Mouse (Mus musculus): Measurements from ENCODE around the gene Cdc20b. TPM values are rescaled to one million over a fixed set of nuclear protein-coding genes. Genes with fewer than 3 reads are reported as not detected.

Gene Cdc20b
- polyA plus RNA-seq, 1 experiment from 2014 or later = not detected

GRCm38 (mm10) chr13:113084732-113085131, 49.8 kb downstream of the Cdc20b start:
- Histone ChIP-seq H3K4me1 (ENCODE audit: control insufficient read depth in 2 of 2, insufficient read depth in 2 of 2, low read length in 2 of 2) (peaks cover 0 to 3% of the 10 kb centered on the region in 2 experiments; a peak in 2 of 4 replicates), H3K27ac (replicated peaks in 1 of 2; ENCODE audit: control insufficient read depth in 1 of 2, insufficient read depth in 1 of 2, low read depth in 2 of 2, low read length in 2 of 2) (no peak overlapping the region; a peak in 1 of 4 replicates), H3K9me3 (ENCODE audit: control insufficient read depth, low read length) (no peaks in the 10 kb centered on the region), H3K4me3 (ENCODE audit: control insufficient read depth in 1 of 2, insufficient read depth in 1 of 2, low read depth in 1 of 2, low read length in 2 of 2) (no peak overlapping the region), H3K9ac (ENCODE audit: low read length) (no peak overlapping the region), H3K36me3 (ENCODE audit: control insufficient read depth, insufficient read depth, low read length) (no peaks in the 10 kb centered on the region), H3K27me3 (ENCODE audit: control insufficient read depth, insufficient read depth, low read length) (no peaks in the 10 kb centered on the region), H3K4me2 (ENCODE audit: low read length) (peak overlapping the region; percentile 19; the same call in 1 of the 2 replicates)
- no peak for ATAC-seq (ENCODE audit: insufficient number of reproducible peaks, insufficient read depth, low FRiP score, low read depth)
- WGBS = 5% methylated on average over 5 of the region's 5 CpGs

DNA sequence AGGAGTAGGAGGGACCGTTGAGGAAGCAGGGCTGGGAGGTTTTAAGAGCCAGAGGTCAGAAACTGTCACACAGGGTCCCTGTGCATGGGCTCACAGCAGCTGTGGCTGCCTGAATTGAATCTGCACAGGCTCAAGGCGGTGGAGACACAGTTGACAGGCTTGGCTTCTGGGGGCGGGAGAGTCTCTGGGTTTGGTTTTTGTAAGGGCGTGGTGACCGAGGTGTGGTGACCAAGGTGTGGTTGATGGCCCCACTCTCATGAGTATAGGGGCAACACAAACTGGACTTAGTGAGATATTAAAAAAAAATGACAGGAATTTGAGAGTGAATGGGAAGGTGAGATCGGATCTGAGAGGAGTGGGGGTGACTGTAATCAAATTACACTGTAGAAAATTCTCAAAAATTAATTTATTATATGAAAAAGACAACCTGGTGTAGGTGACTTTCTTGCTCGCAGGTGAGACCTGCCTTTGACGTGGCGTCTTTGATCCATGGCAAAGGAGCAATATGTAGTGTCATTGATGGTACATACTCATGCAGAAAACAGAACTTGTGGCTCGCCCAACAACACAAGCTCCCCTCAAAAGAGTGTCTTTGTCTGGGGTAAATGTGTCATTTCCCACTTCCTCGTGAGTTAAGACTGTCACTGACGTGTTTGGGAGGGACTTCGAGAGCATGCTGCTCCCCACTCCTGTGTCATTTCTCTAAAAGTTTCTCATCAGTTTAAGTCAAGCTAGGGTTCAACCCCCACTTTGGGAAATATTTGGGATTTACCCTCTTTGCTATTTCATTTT, 52.5 kb downstream of the Cdc20b start:
- H3K27me3 ChIP-seq (ENCODE audit: control insufficient read depth, insufficient read depth, low read length) = no peaks in the 10 kb centered on the region
- WGBS = 74% methylated on average over 13 of the region's 13 CpGs
- no peak overlapping the region for H3K27ac ChIP-seq (replicated peaks in 1 of 2; ENCODE audit: control insufficient read depth in 1 of 2, insufficient read depth in 1 of 2, low read depth in 2 of 2, low read length in 2 of 2)
- no peak overlapping the region for H3K4me3 ChIP-seq (ENCODE audit: control insufficient read depth in 1 of 2, insufficient read depth in 1 of 2, low read depth in 1 of 2, low read length in 2 of 2)
- no peaks in the 10 kb centered on the region for H3K9me3 ChIP-seq (ENCODE audit: control insufficient read depth, low read length)
- no peak overlapping the region for H3K9ac ChIP-seq (ENCODE audit: low read length)
- peaks cover 0 to 3% of the 10 kb centered on the region in 2 experiments; a peak in 2 of 4 replicates for H3K4me1 ChIP-seq (ENCODE audit: control insufficient read depth in 2 of 2, insufficient read depth in 2 of 2, low read length in 2 of 2)
- no peak for ATAC-seq (ENCODE audit: insufficient number of reproducible peaks, insufficient read depth, low FRiP score, low read depth)
- no peaks in the 10 kb centered on the region for H3K36me3 ChIP-seq (ENCODE audit: control insufficient read depth, insufficient read depth, low read length)
- H3K4me2 ChIP-seq (ENCODE audit: low read length) = no peak overlapping the region

DNA sequence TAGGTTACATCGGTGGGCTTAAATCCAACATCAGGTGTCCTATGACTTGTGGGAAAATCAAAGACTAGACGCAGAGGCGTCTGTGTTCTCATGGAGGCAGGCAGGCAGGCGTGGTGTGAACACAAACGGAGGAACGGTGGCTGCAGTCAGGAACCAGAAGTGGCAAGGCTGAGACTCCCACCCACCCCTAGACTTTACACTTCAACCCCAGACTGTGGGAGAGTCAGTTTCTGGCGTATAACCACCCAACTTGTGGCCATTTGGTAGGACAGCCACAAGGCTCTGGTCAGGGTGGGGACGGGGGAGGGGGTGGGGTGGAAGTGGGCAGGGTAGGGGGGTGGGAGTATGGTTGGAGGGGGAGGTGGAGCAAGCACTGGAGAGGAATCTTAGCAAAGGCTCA, 55.6 kb downstream of the Cdc20b start:
- no peaks in the 10 kb centered on the region for H3K27me3 ChIP-seq (ENCODE audit: control insufficient read depth, insufficient read depth, low read length)
- no peak for ATAC-seq (ENCODE audit: insufficient number of reproducible peaks, insufficient read depth, low FRiP score, low read depth)
- no peaks in the 10 kb centered on the region for H3K9me3 ChIP-seq (ENCODE audit: control insufficient read depth, low read length)
- H3K9ac ChIP-seq (ENCODE audit: low read length) = no peak overlapping the region
- 55% methylated on average over 8 of the region's 8 CpGs for WGBS
- H3K4me2 ChIP-seq (ENCODE audit: low read length) = no peak overlapping the region
- no peaks in the 10 kb centered on the region for H3K36me3 ChIP-seq (ENCODE audit: control insufficient read depth, insufficient read depth, low read length)
- no peaks in the 10 kb centered on the region for H3K4me1 ChIP-seq (ENCODE audit: control insufficient read depth in 2 of 2, insufficient read depth in 2 of 2, low read length in 2 of 2)
- H3K4me3 ChIP-seq (ENCODE audit: control insufficient read depth in 1 of 2, insufficient read depth in 1 of 2, low read depth in 1 of 2, low read length in 2 of 2) = no peak overlapping the region
- no peak overlapping the region for H3K27ac ChIP-seq (replicated peaks in 1 of 2; ENCODE audit: control insufficient read depth in 1 of 2, insufficient read depth in 1 of 2, low read depth in 2 of 2, low read length in 2 of 2)

DNA sequence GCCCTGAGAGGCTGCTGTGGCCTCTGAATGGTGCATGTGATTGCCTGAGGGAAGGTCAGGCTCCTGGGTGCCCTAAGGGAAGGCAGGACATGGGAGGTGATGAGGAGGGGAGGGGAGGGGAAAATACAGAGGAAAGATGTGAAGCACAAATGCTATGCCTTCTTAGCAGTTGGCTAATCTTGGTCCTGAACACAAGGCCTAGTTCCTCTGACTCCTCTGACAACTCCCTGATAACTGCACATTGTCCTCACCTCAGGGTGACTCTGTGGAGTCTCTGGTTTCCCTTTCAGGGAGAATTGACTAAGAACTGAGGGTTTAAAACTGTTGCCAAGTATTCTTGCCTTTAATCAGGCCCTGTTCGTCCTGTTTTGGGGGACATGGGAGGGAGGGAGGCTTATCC, 59.7 kb downstream of the Cdc20b start:
- H3K4me2 ChIP-seq (ENCODE audit: low read length) = no peak overlapping the region
- 59% methylated on average over 1 of the region's 1 CpGs for WGBS
- H3K27ac ChIP-seq (replicated peaks in 1 of 2; ENCODE audit: control insufficient read depth in 1 of 2, insufficient read depth in 1 of 2, low read depth in 2 of 2, low read length in 2 of 2) = no peak overlapping the region
- no peak for ATAC-seq (ENCODE audit: insufficient number of reproducible peaks, insufficient read depth, low FRiP score, low read depth)
- H3K4me3 ChIP-seq (ENCODE audit: control insufficient read depth in 1 of 2, insufficient read depth in 1 of 2, low read depth in 1 of 2, low read length in 2 of 2) = no peak overlapping the region
- no peaks in the 10 kb centered on the region for H3K4me1 ChIP-seq (ENCODE audit: control insufficient read depth in 2 of 2, insufficient read depth in 2 of 2, low read length in 2 of 2)
- H3K36me3 ChIP-seq (ENCODE audit: control insufficient read depth, insufficient read depth, low read length) = no peaks in the 10 kb centered on the region
- no peak overlapping the region for H3K9ac ChIP-seq (ENCODE audit: low read length)
- no peaks in the 10 kb centered on the region for H3K27me3 ChIP-seq (ENCODE audit: control insufficient read depth, insufficient read depth, low read length)
- no peaks in the 10 kb centered on the region for H3K9me3 ChIP-seq (ENCODE audit: control insufficient read depth, low read length)

DNA sequence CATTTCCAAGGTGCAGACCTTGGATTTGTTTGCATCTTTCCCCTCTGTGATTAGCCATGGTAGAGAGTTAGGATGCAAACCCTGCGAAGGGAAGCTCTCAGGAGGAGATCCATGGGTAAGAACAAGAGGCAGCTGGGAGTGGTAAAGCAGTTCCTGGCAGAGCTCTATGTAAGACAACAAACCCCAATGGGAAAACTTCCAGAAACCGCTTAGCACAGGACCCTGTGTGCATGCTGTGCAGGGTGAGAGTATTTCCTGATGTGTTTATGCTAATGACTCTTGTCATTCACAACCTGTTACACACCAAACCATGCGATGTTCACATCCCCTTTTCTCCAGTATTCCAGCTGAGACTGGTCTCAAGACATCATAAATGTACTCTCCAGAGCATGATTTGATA, 62.1 kb downstream of the Cdc20b start:
- H3K4me3 ChIP-seq (ENCODE audit: control insufficient read depth in 1 of 2, insufficient read depth in 1 of 2, low read depth in 1 of 2, low read length in 2 of 2) = no peak overlapping the region
- no peak for ATAC-seq (ENCODE audit: insufficient number of reproducible peaks, insufficient read depth, low FRiP score, low read depth)
- WGBS = 73% methylated on average over 3 of the region's 3 CpGs

GRCm38 (mm10) chr13:113098406-113098805, 63.5 kb downstream of the Cdc20b start:
- Histone ChIP-seq H3K4me3 (ENCODE audit: control insufficient read depth in 1 of 2, insufficient read depth in 1 of 2, low read depth in 1 of 2, low read length in 2 of 2) (no peak overlapping the region), H3K36me3 (ENCODE audit: control insufficient read depth, insufficient read depth, low read length) (no peaks in the 10 kb centered on the region), H3K9me3 (ENCODE audit: control insufficient read depth, low read length) (no peaks in the 10 kb centered on the region), H3K9ac (ENCODE audit: low read length) (no peak overlapping the region), H3K4me1 (ENCODE audit: control insufficient read depth in 2 of 2, insufficient read depth in 2 of 2, low read length in 2 of 2) (no peaks in the 10 kb centered on the region), H3K27ac (replicated peaks in 1 of 2; ENCODE audit: control insufficient read depth in 1 of 2, insufficient read depth in 1 of 2, low read depth in 2 of 2, low read length in 2 of 2) (no peak overlapping the region), H3K27me3 (ENCODE audit: control insufficient read depth, insufficient read depth, low read length) (no peaks in the 10 kb centered on the region), H3K4me2 (ENCODE audit: low read length) (no peak overlapping the region)
- WGBS = 91% methylated on average over 2 of the region's 2 CpGs
- ATAC-seq (ENCODE audit: insufficient number of reproducible peaks, insufficient read depth, low FRiP score, low read depth) = no peak

More for the DNA sequence above, 62.1 kb downstream of the Cdc20b start:
- Histone ChIP-seq H3K9me3 (ENCODE audit: control insufficient read depth, low read length) (no peaks in the 10 kb centered on the region), H3K9ac (ENCODE audit: low read length) (no peak overlapping the region), H3K4me2 (ENCODE audit: low read length) (no peak overlapping the region), H3K27ac (replicated peaks in 1 of 2; ENCODE audit: control insufficient read depth in 1 of 2, insufficient read depth in 1 of 2, low read depth in 2 of 2, low read length in 2 of 2) (no peak overlapping the region), H3K36me3 (ENCODE audit: control insufficient read depth, insufficient read depth, low read length) (no peaks in the 10 kb centered on the region), H3K4me1 (ENCODE audit: control insufficient read depth in 2 of 2, insufficient read depth in 2 of 2, low read length in 2 of 2) (no peaks in the 10 kb centered on the region), H3K27me3 (ENCODE audit: control insufficient read depth, insufficient read depth, low read length) (no peaks in the 10 kb centered on the region)

- Histone ChIP-seq H3K27ac (replicated peaks in 1 of 2; ENCODE audit: control insufficient read depth in 1 of 2, insufficient read depth in 1 of 2, low read depth in 2 of 2, low read length in 2 of 2) (no peak within 1 kb of the TSS), H3K9ac (ENCODE audit: low read length) (no peak within 1 kb of the TSS), H3K27me3 (ENCODE audit: control insufficient read depth, insufficient read depth, low read length) (no peaks in the 10 kb centered on the region), H3K4me2 (ENCODE audit: low read length) (no peak within 1 kb of the TSS), H3K9me3 (ENCODE audit: control insufficient read depth, low read length) (no peaks in the 10 kb centered on the region), H3K4me1 (ENCODE audit: control insufficient read depth in 2 of 2, insufficient read depth in 2 of 2, low read length in 2 of 2) (no peaks in the 10 kb centered on the region), H3K4me3 (ENCODE audit: control insufficient read depth in 1 of 2, insufficient read depth in 1 of 2, low read depth in 1 of 2, low read length in 2 of 2) (no peak within 1 kb of the TSS), H3K36me3 (ENCODE audit: control insufficient read depth, insufficient read depth, low read length) (no peaks in the 10 kb centered on the region)
- ATAC-seq (ENCODE audit: insufficient number of reproducible peaks, insufficient read depth, low FRiP score, low read depth) = no peak
- WGBS = 81% methylated on average over 6 of the region's 6 CpGs
Observed at GRCm38 (mm10) chr13:113100879-113101278, 66.0 kb downstream of the Cdc20b start, which contains the start of gene Gzma. Gzma (minus strand) TSS chr13:113100981.

GRCm38 (mm10) chr13:113101804-113102203, 66.9 kb downstream of the Cdc20b start:
- no peaks in the 10 kb centered on the region for H3K36me3 ChIP-seq (ENCODE audit: control insufficient read depth, insufficient read depth, low read length)
- no peak for ATAC-seq (ENCODE audit: insufficient number of reproducible peaks, insufficient read depth, low FRiP score, low read depth)
- no peak overlapping the region for H3K4me3 ChIP-seq (ENCODE audit: control insufficient read depth in 1 of 2, insufficient read depth in 1 of 2, low read depth in 1 of 2, low read length in 2 of 2)
- no peak overlapping the region for H3K9ac ChIP-seq (ENCODE audit: low read length)
- H3K4me2 ChIP-seq (ENCODE audit: low read length) = no peak overlapping the region
- WGBS = 60% methylated on average over 10 of the region's 10 CpGs
- H3K9me3 ChIP-seq (ENCODE audit: control insufficient read depth, low read length) = no peaks in the 10 kb centered on the region
- H3K27ac ChIP-seq (replicated peaks in 1 of 2; ENCODE audit: control insufficient read depth in 1 of 2, insufficient read depth in 1 of 2, low read depth in 2 of 2, low read length in 2 of 2) = no peak overlapping the region
- no peaks in the 10 kb centered on the region for H3K4me1 ChIP-seq (ENCODE audit: control insufficient read depth in 2 of 2, insufficient read depth in 2 of 2, low read length in 2 of 2)
- no peaks in the 10 kb centered on the region for H3K27me3 ChIP-seq (ENCODE audit: control insufficient read depth, insufficient read depth, low read length)

Measured in heart, embryonic 14.5 days (tissue).